Mouse (Mus musculus) myocyte (in vitro differentiated cells): ENCODE measurements at regions not wholly inside any gene's neighbourhood (a gene's known extent, or its start where the extent isn't known, plus 50 kb on each side); places are given as distances from the start of the nearest gene placed in this dataset.

Source experiments
- POLR2A ChIP-seq: IDR thresholded peaks from one replicate; pipeline ENCODE4 v1.6.1; 2011; ENCODE audit warnings: low read depth, mild to moderate bottlenecking, control low read depth, moderate library complexity; ENCODE audit not compliant: insufficient read length
- SRF ChIP-seq: IDR thresholded peaks from one replicate; pipeline ENCODE4 v1.6.1; 2011; ENCODE audit warnings: low read depth; ENCODE audit not compliant: control insufficient read depth, insufficient read length
- USF1 ChIP-seq: IDR thresholded peaks from one replicate; pipeline ENCODE4 v1.6.1; 2011; ENCODE audit warnings: low read depth, mild to moderate bottlenecking, control low read depth, moderate library complexity

GRCm38 (mm10) chr4:21300141-21300540, 385.6 kb downstream of the Prdm13 start:
- TF ChIP-seq POLR2A (no peak), USF1 (no peak), SRF (no peak)
